Mouse (Mus musculus) liver, embryonic 11.5 days (tissue): ENCODE data around the gene Zwilch. TPM values are rescaled to one million over a fixed set of nuclear protein-coding genes. Genes with fewer than 3 reads are reported as not detected.
A peak's percentile ranks its signal among the peaks of the same experiment; 100 is the strongest.
"Not testable (repeated sequence)": the region's sequence is repeated elsewhere in the genome, so short reads cannot be mapped to it uniquely, and the experiment has no call there.

Experiments
- ATAC-seq: fragments of 200-750 bp; cut with Nextera tagmentation; replicated peaks from 2 replicates; pipeline ENCODE4 v1.8.0; 2017; ENCODE audit warnings: moderate number of reproducible peaks, mild to moderate bottlenecking, moderate TSS enrichment, moderate library complexity; ENCODE audit not compliant: low FRiP score
- DNase-seq: peaks from one replicate; pipeline ENCODE4 v3.0.0-alpha.2; 2017; ENCODE audit warnings: low spot score
- H3K27ac ChIP-seq: fragments of 300-500 bp; sonication (generic); 2 replicates; pipeline ENCODE4 v1.5.1; 2014; ENCODE audit warnings: mild to moderate bottlenecking, low read depth, low read length, control low read depth
- H3K27me3 ChIP-seq: fragments of 300-500 bp; sonication (generic); replicated peaks from 2 replicates; pipeline ENCODE4 v1.6.1; 2014; ENCODE audit warnings: low read length, mixed read lengths; ENCODE audit not compliant: control insufficient read depth, insufficient read depth
- H3K36me3 ChIP-seq: fragments of 300-500 bp; sonication (generic); 2 replicates; pipeline ENCODE4 v1.6.1; 2014; ENCODE audit warnings: mild to moderate bottlenecking, low read length, moderate library complexity, mixed read lengths; ENCODE audit not compliant: control insufficient read depth, insufficient read depth
- H3K4me1 ChIP-seq: fragments of 300-500 bp; sonication (generic); replicated peaks from 2 replicates; pipeline ENCODE4 v1.6.1; 2014; ENCODE audit warnings: low read length, mixed read lengths; ENCODE audit not compliant: control insufficient read depth, insufficient read depth
- H3K4me2 ChIP-seq: fragments of 300-500 bp; sonication (generic); 2 replicates; pipeline ENCODE4 v1.6.1; 2014; ENCODE audit warnings: mild to moderate bottlenecking, control low read depth, moderate library complexity
- H3K4me3 ChIP-seq: fragments of 300-500 bp; sonication (generic); 2 replicates; pipeline ENCODE4 v1.5.1; 2014; ENCODE audit warnings: low read depth, low read length, control low read depth
- H3K9ac ChIP-seq: fragments of 300-500 bp; sonication (generic); 2 replicates; pipeline ENCODE4 v1.6.1; 2014; ENCODE audit warnings: low read depth, low read length, control low read depth
- H3K9me3 ChIP-seq: fragments of 300-500 bp; sonication (generic); 2 replicates; pipeline ENCODE4 v1.6.1; 2016; ENCODE audit warnings: low read length, inconsistent platforms, mixed read lengths; ENCODE audit not compliant: control insufficient read depth
- WGBS: fragments of 180-500 bp; shearing (Covaris S2); extraction: QIAGEN DNeasy Blood & Tissue Kit; methylation state at CpG from one replicate; pipeline ENCODE4 v1.1.7; 2014; 5-methylcytosine and 5-hydroxymethylcytosine counted together
- polyA plus RNA-seq: library from polyadenylated mRNA; unstranded; fragments of >200 nt; fragmentation: Nextera tagmentation; extraction: Ambion mirVana; gene quantifications from 2 replicates; pipeline ENCODE4 v1.2.1, GENCODE M21; 2014

The Zwilch gene
- polyA plus RNA-seq, 1 experiment from 2014 or later: 47.1 TPM

DNA sequence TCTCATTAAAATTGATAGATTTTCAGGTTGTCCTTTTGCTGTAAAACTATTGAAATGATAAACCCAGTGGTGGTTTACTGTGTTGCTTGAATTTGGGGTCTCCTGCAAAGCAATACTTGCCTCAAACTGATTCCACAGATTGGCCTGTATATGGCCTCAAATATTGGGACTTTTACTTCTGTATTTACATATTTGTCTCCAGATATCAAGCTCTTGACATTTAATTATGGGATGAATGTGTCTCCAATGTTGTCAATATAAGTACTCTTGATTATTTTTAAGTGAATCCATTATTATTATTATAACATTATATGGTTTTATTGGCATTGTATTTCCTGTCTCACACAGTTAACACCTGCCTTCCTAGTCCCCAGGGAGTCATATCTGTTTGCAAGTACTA, 1.4 kb upstream of the Zwilch start:
- H3K9ac ChIP-seq: peak overlapping the region; percentile 96
- peak overlapping the region; percentile 70 for H3K4me2 ChIP-seq
- peaks cover 14% of the 10 kb centered on the region; the same call in 1 of the 2 replicates for H3K4me1 ChIP-seq
- peak overlapping the region; percentile 90 for H3K27ac ChIP-seq
- H3K27me3 ChIP-seq: no peaks in the 10 kb centered on the region
- DNase-seq (no peak), ATAC-seq (no peak)
- peaks cover 30% of the 10 kb centered on the region for H3K36me3 ChIP-seq
- H3K9me3 ChIP-seq: no peaks in the 10 kb centered on the region
- H3K4me3 ChIP-seq: peak overlapping the region; percentile 97

DNA sequence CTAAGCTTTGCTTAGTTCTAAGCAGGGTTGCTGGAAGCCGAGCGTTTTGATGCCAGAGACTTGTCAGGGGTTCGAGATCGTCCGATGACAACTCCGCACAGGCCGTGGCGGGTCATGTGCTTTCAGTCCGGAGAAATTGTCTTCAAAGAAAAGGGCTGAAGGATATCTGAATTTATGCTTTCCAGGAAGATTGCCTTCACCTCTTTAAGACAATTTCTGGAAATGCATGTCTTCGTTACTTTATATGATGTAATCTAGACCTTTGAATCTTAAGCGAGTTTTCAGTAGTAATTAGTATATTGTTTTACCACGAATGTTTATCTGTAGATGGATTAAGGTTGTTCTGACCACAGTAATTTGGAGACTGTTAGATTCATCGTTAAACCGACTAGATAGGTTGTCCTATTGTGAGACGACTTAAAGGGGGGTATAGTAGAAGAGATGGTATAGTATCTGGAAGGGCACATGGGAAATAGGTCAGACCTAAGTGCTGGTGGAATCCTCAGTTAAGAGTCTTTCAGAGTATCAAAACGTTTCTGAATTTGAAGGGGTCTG, 839 bp upstream of the Zwilch start:
- peak overlapping the region; percentile 70 for H3K4me2 ChIP-seq
- peak overlapping the region; percentile 97 for H3K4me3 ChIP-seq
- peaks cover 14% of the 10 kb centered on the region; the same call in 1 of the 2 replicates for H3K4me1 ChIP-seq
- H3K9me3 ChIP-seq: no peaks in the 10 kb centered on the region
- H3K36me3 ChIP-seq: peaks cover 30% of the 10 kb centered on the region
- no peaks in the 10 kb centered on the region for H3K27me3 ChIP-seq
- ATAC-seq (no peak), DNase-seq (no peak)
- under 1% methylated on average over 16 of the region's 16 CpGs for WGBS
- H3K9ac ChIP-seq: peak overlapping the region; percentile 96
- peak overlapping the region; percentile 90 for H3K27ac ChIP-seq

DNA sequence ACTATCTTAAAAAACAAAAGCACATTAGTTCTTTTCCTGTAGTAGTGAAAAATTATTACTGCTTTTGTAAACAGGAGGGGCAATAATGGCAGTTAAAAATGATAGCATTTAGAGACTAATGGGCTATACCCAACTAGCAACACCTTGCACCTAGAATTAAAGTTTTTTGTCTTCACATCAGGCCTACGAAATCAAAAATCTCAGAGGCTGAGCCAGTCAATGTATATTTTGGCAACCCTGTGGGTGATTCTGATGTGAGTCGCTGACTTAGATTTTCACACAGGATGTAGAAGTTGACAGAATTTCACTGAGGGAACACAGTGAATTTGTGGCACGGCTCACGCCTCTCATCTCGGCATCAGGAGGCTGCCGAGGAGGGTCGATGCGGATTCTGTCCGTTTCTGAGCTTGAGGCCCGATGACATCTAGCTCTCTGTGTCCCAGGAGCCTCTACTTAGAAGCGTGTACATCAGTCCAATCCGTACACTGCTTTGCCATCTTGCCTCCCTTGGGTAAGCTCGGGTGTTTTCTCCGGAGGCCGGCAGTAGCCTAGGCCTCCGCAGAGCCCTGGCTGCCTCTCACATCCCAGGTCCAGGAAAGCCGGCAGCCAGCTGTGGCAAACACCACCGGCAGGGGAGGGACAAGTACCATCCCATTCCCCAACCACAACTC, 624 bp downstream of the Zwilch start:
- peak overlapping the region; percentile 96 for H3K9ac ChIP-seq
- peaks cover 27% of the 10 kb centered on the region for H3K36me3 ChIP-seq
- peak overlapping the region; percentile 70 for H3K4me2 ChIP-seq
- no peaks in the 10 kb centered on the region for H3K9me3 ChIP-seq
- no peaks in the 10 kb centered on the region for H3K27me3 ChIP-seq
- peak; percentile 86 for DNase-seq
- peak; percentile 11; the same call in 1 of the 2 replicates for ATAC-seq
- 2% methylated on average over 18 of the region's 18 CpGs for WGBS
- peaks cover 14% of the 10 kb centered on the region; the same call in 1 of the 2 replicates for H3K4me1 ChIP-seq
- peak overlapping the region; percentile 97 for H3K4me3 ChIP-seq
- peak overlapping the region; percentile 90 for H3K27ac ChIP-seq

DNA sequence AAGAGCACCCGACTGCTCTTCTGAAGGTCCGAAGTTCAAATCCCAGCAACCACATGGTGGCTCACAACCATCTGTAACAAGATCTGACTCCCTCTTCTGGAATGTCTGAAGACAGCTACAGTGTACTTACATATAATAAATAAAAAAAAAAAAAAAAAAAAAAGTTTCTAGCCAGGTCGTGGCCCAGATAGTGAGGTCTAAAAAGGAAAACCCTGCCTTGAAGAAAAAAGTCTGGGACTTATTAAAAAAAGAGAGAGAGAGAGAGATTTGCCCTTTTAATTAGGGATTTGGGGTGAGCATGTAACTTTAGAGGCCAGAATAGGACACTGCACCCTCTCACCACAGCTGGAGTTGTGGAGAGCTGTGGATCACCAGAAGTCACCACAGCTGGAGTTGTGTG, 2.9 kb downstream of the Zwilch start:
- H3K4me2 ChIP-seq, ATAC-seq, H3K4me1 ChIP-seq, H3K9me3 ChIP-seq, H3K9ac ChIP-seq, H3K27me3 ChIP-seq, H3K27ac ChIP-seq, H3K4me3 ChIP-seq, H3K36me3 ChIP-seq, DNase-seq: not testable (repeated sequence)
- 89% methylated on average over 3 of the region's 3 CpGs for WGBS

DNA sequence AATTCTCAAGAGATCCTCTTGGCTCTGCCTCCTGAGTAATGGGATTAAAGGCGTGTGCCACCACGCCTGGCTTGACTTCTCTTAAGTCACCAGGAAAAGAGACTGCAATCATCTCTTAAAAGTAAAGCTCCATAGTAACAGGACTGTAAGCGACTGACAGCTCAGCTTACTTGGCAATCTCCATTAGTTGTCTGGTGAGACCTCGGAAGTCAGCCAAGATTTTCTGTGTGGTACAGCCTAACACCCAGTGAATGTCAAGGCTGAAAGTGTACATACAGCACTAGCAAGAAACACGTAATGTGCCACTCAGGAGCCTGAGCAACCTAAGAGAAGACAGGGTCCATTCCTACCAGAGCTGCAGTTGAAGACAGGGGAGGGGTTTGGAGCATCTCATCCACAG, 12.4 kb downstream of the Zwilch start:
- no peak overlapping the region for H3K9ac ChIP-seq
- no peak overlapping the region for H3K4me2 ChIP-seq
- 88% methylated on average over 5 of the region's 5 CpGs for WGBS
- ATAC-seq: no peak
- H3K27me3 ChIP-seq: no peaks in the 10 kb centered on the region
- H3K4me3 ChIP-seq: no peak overlapping the region
- peaks cover 43% of the 10 kb centered on the region for H3K36me3 ChIP-seq
- no peak for DNase-seq
- no peak overlapping the region for H3K27ac ChIP-seq
- H3K4me1 ChIP-seq: no peaks in the 10 kb centered on the region
- H3K9me3 ChIP-seq: no peaks in the 10 kb centered on the region

DNA sequence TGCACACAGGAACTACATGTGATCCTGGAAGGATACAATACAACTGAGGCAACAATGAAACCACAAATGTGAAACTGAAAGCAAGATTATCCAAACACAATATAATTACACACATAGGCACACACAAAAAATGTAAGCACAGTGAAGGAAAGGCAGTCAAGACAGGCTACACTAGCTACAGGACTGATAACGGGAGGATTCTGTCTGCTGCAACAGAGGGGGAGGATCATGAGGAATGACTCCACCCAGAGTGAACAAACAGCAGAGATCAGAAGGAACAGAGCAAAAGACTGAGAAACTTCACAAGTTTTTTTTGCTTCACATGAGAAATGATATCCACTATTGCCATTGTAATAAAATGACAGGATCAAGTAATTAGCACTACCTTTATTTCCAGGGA, 16.3 kb downstream of the Zwilch start:
- no peak overlapping the region for H3K9ac ChIP-seq
- H3K27me3 ChIP-seq: no peaks in the 10 kb centered on the region
- H3K4me2 ChIP-seq: no peak overlapping the region
- no peaks in the 10 kb centered on the region for H3K4me1 ChIP-seq
- ATAC-seq (peak; percentile 64; the same call in 1 of the 2 replicates), DNase-seq (no peak)
- no peak overlapping the region for H3K27ac ChIP-seq
- 63% methylated on average over 1 of the region's 1 CpGs for WGBS
- H3K4me3 ChIP-seq: no peak overlapping the region
- H3K9me3 ChIP-seq: no peaks in the 10 kb centered on the region
- H3K36me3 ChIP-seq: peaks cover 41% of the 10 kb centered on the region

DNA sequence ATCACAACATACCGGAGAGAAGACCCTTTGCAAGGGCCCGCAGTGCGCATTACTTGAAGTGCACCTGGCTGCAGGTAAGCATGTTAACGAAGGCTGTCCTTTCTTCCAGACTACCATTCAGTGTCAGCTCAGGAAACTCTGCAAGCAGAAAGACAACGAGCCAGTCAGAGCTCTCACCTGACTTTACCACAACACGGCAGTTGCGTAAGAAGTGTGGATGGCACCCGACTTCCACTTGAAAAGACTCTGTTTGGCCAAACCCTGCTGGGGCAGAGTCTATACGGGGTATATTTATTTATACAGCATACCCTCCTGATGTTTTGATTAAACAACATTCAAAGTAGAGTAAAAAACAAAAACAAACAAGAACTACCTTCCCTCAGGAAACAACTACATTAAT, 33.0 kb downstream of the Zwilch start:
- Histone ChIP-seq H3K36me3 (peaks cover 16% of the 10 kb centered on the region), H3K4me2 (no peak overlapping the region), H3K9ac (no peak overlapping the region), H3K27ac (no peak overlapping the region), H3K27me3 (no peaks in the 10 kb centered on the region), H3K4me3 (no peak overlapping the region), H3K9me3 (no peaks in the 10 kb centered on the region), H3K4me1 (no peaks in the 10 kb centered on the region)
- DNase-seq (no peak), ATAC-seq (no peak)
- WGBS: 86% methylated on average over 9 of the region's 9 CpGs

DNA sequence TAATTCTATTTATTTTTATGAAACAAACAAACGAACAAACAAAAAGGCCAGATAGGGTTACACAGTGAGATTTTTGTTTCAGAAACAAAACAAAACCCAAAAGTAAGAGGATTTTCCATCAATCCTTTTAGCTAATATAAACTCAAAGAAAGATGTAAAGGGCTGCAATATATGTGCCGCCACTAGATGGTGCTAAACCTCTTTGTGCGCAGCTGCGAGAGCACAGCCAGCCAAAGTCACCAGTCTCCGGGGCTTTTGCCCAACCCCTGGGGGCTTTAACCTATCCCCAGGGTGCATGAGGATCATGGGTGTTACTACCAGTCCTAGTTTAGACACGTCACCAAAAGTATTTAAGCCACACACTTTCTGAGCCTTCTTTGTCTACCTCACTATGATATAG, 34.0 kb downstream of the Zwilch start:
- WGBS: 12% methylated on average over 6 of the region's 6 CpGs
- not testable (repeated sequence) for H3K4me1 ChIP-seq, H3K27me3 ChIP-seq, H3K4me2 ChIP-seq, H3K4me3 ChIP-seq, ATAC-seq, H3K9me3 ChIP-seq, DNase-seq, H3K27ac ChIP-seq, H3K9ac ChIP-seq
- H3K36me3 ChIP-seq: peaks cover 16% of the 10 kb centered on the region

DNA sequence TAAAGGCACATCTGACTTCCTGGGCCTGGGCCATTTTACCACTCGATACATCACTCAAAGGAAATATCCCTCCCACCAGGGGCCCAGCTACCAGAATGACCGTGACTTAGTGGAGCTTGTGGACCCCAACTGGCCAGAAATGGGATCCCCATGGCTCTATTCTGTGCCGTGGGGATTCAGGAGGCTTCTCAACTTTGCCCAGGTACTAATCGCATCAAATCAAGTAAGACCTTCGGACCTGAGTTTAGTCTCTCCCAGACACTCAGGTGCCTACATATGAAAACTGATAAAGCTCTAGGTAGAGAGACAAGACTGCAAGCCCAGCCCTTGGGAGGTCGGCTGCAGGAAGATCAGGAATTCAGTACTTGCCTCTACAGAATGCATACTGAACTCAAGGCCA, 41.3 kb downstream of the Zwilch start:
- ATAC-seq (no peak), DNase-seq (no peak)
- H3K4me1 ChIP-seq: no peaks in the 10 kb centered on the region
- H3K4me3 ChIP-seq: no peak overlapping the region
- WGBS: 80% methylated on average over 6 of the region's 6 CpGs
- H3K4me2 ChIP-seq: no peak overlapping the region
- H3K27ac ChIP-seq: no peak overlapping the region
- H3K36me3 ChIP-seq: peaks cover 4% of the 10 kb centered on the region; the same call in 1 of the 2 replicates
- H3K9ac ChIP-seq: no peak overlapping the region
- H3K9me3 ChIP-seq: no peaks in the 10 kb centered on the region
- H3K27me3 ChIP-seq: no peaks in the 10 kb centered on the region
